Mouse (Mus musculus) forebrain, embryonic 14.5 days (tissue): Measurements from ENCODE around the gene Prkag3. TPM values are rescaled to one million over a fixed set of nuclear protein-coding genes. Genes with fewer than 3 reads are reported as not detected.

ENCODE experiments used
- ATAC-seq: fragments of 200-750 bp; cut with Nextera tagmentation; 2 replicates; pipeline ENCODE4 v1.8.0; 2017; ENCODE audit warnings: mild to moderate bottlenecking, moderate library complexity
- DNase-seq: peaks from one replicate; pipeline ENCODE4 v3.0.0-alpha.2; 2015; ENCODE audit warnings: low spot score
- H3K27ac ChIP-seq: fragments of 300-500 bp; sonication (generic); 2 replicates; pipeline ENCODE4 v1.5.1; 2014; ENCODE audit warnings: low read depth, mild to moderate bottlenecking, control low read depth, low read length, moderate library complexity
- H3K27me3 ChIP-seq: fragments of 300-500 bp; sonication (generic); replicated peaks from 2 replicates; pipeline ENCODE4 v1.6.1; 2014; ENCODE audit warnings: low read length, control low read depth, mixed read lengths; ENCODE audit not compliant: control insufficient read depth, insufficient read depth
- H3K36me3 ChIP-seq: fragments of 300-500 bp; sonication (generic); 2 replicates; pipeline ENCODE4 v1.6.1; 2014; ENCODE audit warnings: low read length, control low read depth; ENCODE audit not compliant: control insufficient read depth, insufficient read depth
- H3K4me1 ChIP-seq: fragments of 300-500 bp; sonication (generic); 2 replicates; pipeline ENCODE4 v1.6.1; 2014; ENCODE audit warnings: antibody characterized with exemption, low read length, control low read depth; ENCODE audit not compliant: control insufficient read depth, insufficient read depth
- H3K4me2 ChIP-seq: fragments of 300-500 bp; sonication (generic); 2 replicates; pipeline ENCODE4 v1.6.1; 2014; ENCODE audit warnings: mild to moderate bottlenecking, control low read depth, low read length
- H3K4me3 ChIP-seq: fragments of 300-500 bp; sonication (generic); 2 replicates; pipeline ENCODE4 v1.5.1; 2014; ENCODE audit warnings: low read depth, low read length, control low read depth
- H3K9ac ChIP-seq: fragments of 300-500 bp; sonication (generic); 2 replicates; pipeline ENCODE4 v1.6.1; 2014; ENCODE audit warnings: mild to moderate bottlenecking, low read length, control low read depth, moderate library complexity
- H3K9me3 ChIP-seq: fragments of 300-500 bp; sonication (generic); replicated peaks from 2 replicates; pipeline ENCODE4 v1.6.1; 2016; ENCODE audit warnings: low read length, control low read depth, mixed read lengths; ENCODE audit not compliant: control insufficient read depth
- WGBS: fragments of 180-500 bp; shearing (Covaris S2); extraction: QIAGEN DNeasy Blood & Tissue Kit; methylation state at CpG from one replicate; pipeline ENCODE4 v1.1.7; 2014; 5-methylcytosine and 5-hydroxymethylcytosine counted together
- polyA plus RNA-seq: library from polyadenylated mRNA; unstranded; fragments of >200 nt; fragmentation: Nextera tagmentation; extraction: Ambion mirVana; gene quantifications from 2 replicates; pipeline ENCODE4 v1.2.1, GENCODE M21; 2014

The Prkag3 gene
- polyA plus RNA-seq, 1 experiment from 2014 or later: not detected

- no peak overlapping the region for H3K4me2 ChIP-seq
- no peak for ATAC-seq
- DNase-seq: no peak
These were observed 3.8 kb upstream of the Prkag3 start for GRCm38 (mm10) chr1:74752833-74753232.

GRCm38 (mm10) chr1:74752150-74752549, 3.1 kb upstream of the Prkag3 start:
- WGBS: 83% methylated on average over 8 of the region's 8 CpGs
- H3K4me1 ChIP-seq: no peaks in the 10 kb centered on the region
- H3K4me2 ChIP-seq: no peak overlapping the region
- no peaks in the 10 kb centered on the region for H3K36me3 ChIP-seq
- ATAC-seq (no peak), DNase-seq (no peak)
- H3K9ac ChIP-seq: no peak overlapping the region
- no peak overlapping the region for H3K27ac ChIP-seq
- peaks cover 11% of the 10 kb centered on the region; the same call in 1 of the 2 replicates for H3K27me3 ChIP-seq
- no peaks in the 10 kb centered on the region for H3K9me3 ChIP-seq
- no peak overlapping the region for H3K4me3 ChIP-seq

More at GRCm38 (mm10) chr1:74752833-74753232, 3.8 kb upstream of the Prkag3 start:
- H3K27ac ChIP-seq: no peak overlapping the region
- peaks cover 6% of the 10 kb centered on the region; the same call in 1 of the 2 replicates for H3K27me3 ChIP-seq
- no peak overlapping the region for H3K9ac ChIP-seq
- no peaks in the 10 kb centered on the region for H3K36me3 ChIP-seq
- WGBS: 89% methylated on average over 3 of the region's 3 CpGs
- H3K4me3 ChIP-seq: no peak overlapping the region
- no peaks in the 10 kb centered on the region for H3K9me3 ChIP-seq
- H3K4me1 ChIP-seq: no peaks in the 10 kb centered on the region

- Histone ChIP-seq H3K4me3 (no peak overlapping the region), H3K27ac (no peak overlapping the region), H3K27me3 (peaks cover 13% of the 10 kb centered on the region; the same call in 1 of the 2 replicates), H3K9me3 (no peaks in the 10 kb centered on the region), H3K36me3 (no peaks in the 10 kb centered on the region), H3K9ac (no peak overlapping the region), H3K4me1 (no peaks in the 10 kb centered on the region), H3K4me2 (no peak overlapping the region)
- WGBS: 65% methylated on average over 4 of the region's 4 CpGs
- DNase-seq: peak; percentile 47
- ATAC-seq: no peak
These were observed 1.7 kb upstream of the Prkag3 start for GRCm38 (mm10) chr1:74750683-74751082.

- no peak for ATAC-seq
- Histone ChIP-seq H3K4me2 (no peak overlapping the region), H3K27ac (no peak overlapping the region), H3K4me1 (no peaks in the 10 kb centered on the region), H3K36me3 (no peaks in the 10 kb centered on the region), H3K9me3 (no peaks in the 10 kb centered on the region), H3K9ac (no peak overlapping the region), H3K27me3 (peaks cover 13% of the 10 kb centered on the region; the same call in 1 of the 2 replicates), H3K4me3 (no peak overlapping the region)
- DNase-seq: no peak
- 75% methylated on average over 7 of the region's 7 CpGs for whole genome bisulfite sequencing
These were observed 280 bp upstream of the Prkag3 start for GRCm38 (mm10) chr1:74749301-74749700.

GRCm38 (mm10) chr1:74747335-74747734, 1.7 kb downstream of the Prkag3 start:
- WGBS: 72% methylated on average over 5 of the region's 5 CpGs

GRCm38 (mm10) chr1:74740846-74741245, 8.2 kb downstream of the Prkag3 start:
- H3K9me3 ChIP-seq: no peaks in the 10 kb centered on the region
- ATAC-seq (no peak), DNase-seq (no peak)
- H3K4me2 ChIP-seq: no peak overlapping the region
- no peak overlapping the region for H3K9ac ChIP-seq
- H3K4me3 ChIP-seq: no peak overlapping the region
- H3K36me3 ChIP-seq: no peaks in the 10 kb centered on the region
- no peaks in the 10 kb centered on the region for H3K4me1 ChIP-seq
- no peak overlapping the region for H3K27ac ChIP-seq
- WGBS: 72% methylated on average over 7 of the region's 7 CpGs
- no peaks in the 10 kb centered on the region for H3K27me3 ChIP-seq

More at GRCm38 (mm10) chr1:74747335-74747734, 1.7 kb downstream of the Prkag3 start:
- Histone ChIP-seq H3K27ac (no peak overlapping the region), H3K9me3 (no peaks in the 10 kb centered on the region), H3K27me3 (peaks cover 13% of the 10 kb centered on the region; the same call in 1 of the 2 replicates), H3K4me1 (no peaks in the 10 kb centered on the region), H3K9ac (no peak overlapping the region), H3K36me3 (no peaks in the 10 kb centered on the region), H3K4me2 (no peak overlapping the region), H3K4me3 (no peak overlapping the region)
- no peak for DNase-seq
- ATAC-seq: no peak

- H3K9ac ChIP-seq: no peak overlapping the region
- no peak overlapping the region for H3K27ac ChIP-seq
- WGBS: 86% methylated on average over 7 of the region's 7 CpGs
- H3K4me1 ChIP-seq: no peaks in the 10 kb centered on the region
- no peak overlapping the region for H3K4me2 ChIP-seq
- ATAC-seq: no peak
- no peak for DNase-seq
- H3K4me3 ChIP-seq: no peak overlapping the region
- no peaks in the 10 kb centered on the region for H3K27me3 ChIP-seq
- no peaks in the 10 kb centered on the region for H3K9me3 ChIP-seq
- H3K36me3 ChIP-seq: no peaks in the 10 kb centered on the region
These were observed 11.5 kb downstream of the Prkag3 start for GRCm38 (mm10) chr1:74737500-74737899.

GRCm38 (mm10) chr1:74736977-74737376, 12.0 kb downstream of the Prkag3 start:
- 87% methylated on average over 12 of the region's 12 CpGs for WGBS

GRCm38 (mm10) chr1:74728446-74728845, 20.6 kb downstream of the Prkag3 start:
- 81% methylated on average over 8 of the region's 8 CpGs for WGBS
- ATAC-seq: no peak

More at GRCm38 (mm10) chr1:74736977-74737376, 12.0 kb downstream of the Prkag3 start:
- ATAC-seq: no peak
- H3K4me3 ChIP-seq: no peak overlapping the region
- H3K27me3 ChIP-seq: no peaks in the 10 kb centered on the region
- DNase-seq: no peak
- no peak overlapping the region for H3K27ac ChIP-seq
- no peaks in the 10 kb centered on the region for H3K4me1 ChIP-seq
- H3K36me3 ChIP-seq: no peaks in the 10 kb centered on the region
- H3K4me2 ChIP-seq: no peak overlapping the region
- H3K9me3 ChIP-seq: no peaks in the 10 kb centered on the region
- no peak overlapping the region for H3K9ac ChIP-seq

More at GRCm38 (mm10) chr1:74728446-74728845, 20.6 kb downstream of the Prkag3 start:
- H3K9ac ChIP-seq: no peak overlapping the region
- no peaks in the 10 kb centered on the region for H3K4me1 ChIP-seq
- H3K27ac ChIP-seq: no peak overlapping the region
- H3K36me3 ChIP-seq: no peaks in the 10 kb centered on the region
- H3K9me3 ChIP-seq: no peaks in the 10 kb centered on the region
- no peaks in the 10 kb centered on the region for H3K27me3 ChIP-seq
- no peak for DNase-seq
- H3K4me3 ChIP-seq: no peak overlapping the region
- H3K4me2 ChIP-seq: no peak overlapping the region
